Mouse (Mus musculus) bone marrow macrophage, adult 2 months (primary cell): ENCODE results near the gene Plpp1. TPM values are rescaled to one million over a fixed set of nuclear protein-coding genes. Genes with fewer than 3 reads are reported as not detected.

Experiments used
- H3K27ac ChIP-seq: 2 replicates; pipeline ENCODE4 v1.5.1; 2012; ENCODE audit warnings: low read depth, low read length; ENCODE audit not compliant: insufficient read depth
- H3K4me1 ChIP-seq: 2 replicates; pipeline ENCODE4 v1.6.1; 2012; ENCODE audit warnings: low read length; ENCODE audit not compliant: control insufficient read depth, insufficient read depth
- H3K4me3 ChIP-seq: 2 replicates; pipeline ENCODE4 v1.5.1; 2012; ENCODE audit warnings: mild to moderate bottlenecking, low read length, moderate library complexity; ENCODE audit not compliant: insufficient read depth
- CTCF ChIP-seq: IDR thresholded peaks from 2 replicates; pipeline ENCODE4 v1.5.1; 2012; ENCODE audit warnings: low read depth, mild to moderate bottlenecking, low read length, moderate library complexity
- POLR2A ChIP-seq: IDR thresholded peaks from 2 replicates; pipeline ENCODE4 v1.6.1; 2012; ENCODE audit warnings: mild to moderate bottlenecking, low read depth, low read length, borderline replicate concordance
- polyA plus RNA-seq: library from polyadenylated mRNA; stranded (reverse); fragments of >200 nt; gene quantifications from 2 replicates; pipeline ENCODE4 v1.2.4, GENCODE M21; 2012; ENCODE audit not compliant: missing spikeins, insufficient read depth, insufficient read length

Gene Plpp1
- polyA plus RNA-seq = 1.2 and 1.8 TPM in 2 replicates

DNA sequence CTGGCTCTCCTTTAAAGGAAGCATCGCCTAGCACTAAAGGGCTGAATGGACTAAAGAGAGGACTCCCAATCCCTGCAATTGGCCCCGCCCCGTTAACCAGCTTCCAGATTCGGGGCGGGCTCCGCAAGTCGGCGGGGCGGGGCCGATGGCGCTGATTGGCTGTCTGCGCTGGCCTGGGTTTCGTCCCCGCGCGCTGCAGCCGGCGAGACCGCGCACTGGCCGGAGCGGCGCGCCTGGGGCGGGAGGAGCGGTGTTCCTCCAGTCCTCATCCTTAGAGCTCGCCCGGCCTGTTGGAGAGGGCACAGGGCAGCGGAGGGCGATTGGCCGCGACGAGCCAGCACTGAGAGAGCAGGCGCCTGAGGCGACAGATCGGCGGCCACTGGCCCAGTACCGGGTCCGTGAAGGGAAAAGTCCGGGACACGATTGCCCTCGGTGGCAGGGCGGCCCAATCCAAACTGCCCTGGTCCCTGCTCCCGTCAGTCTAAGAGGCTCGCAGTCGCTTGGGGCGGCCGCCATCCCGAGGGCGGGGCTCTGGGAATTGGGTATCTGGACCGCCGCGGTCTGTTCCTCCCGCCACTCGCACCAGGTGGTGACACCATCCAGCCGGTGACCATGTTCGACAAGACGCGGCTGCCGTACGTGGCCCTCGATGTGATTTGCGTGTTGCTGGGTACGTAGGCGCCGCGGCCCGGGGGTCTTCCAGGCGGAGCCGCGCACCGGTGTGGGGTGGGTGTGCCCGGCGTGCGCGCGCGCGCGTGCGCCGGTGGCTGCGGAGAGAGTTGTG lies at the start of gene Plpp1:
TSS of gene Plpp1 (plus strand) at position 196 of the 784 bp plus-strand sequence.
- TF ChIP-seq CTCF (no peak), POLR2A (no peak)
- Histone ChIP-seq H3K4me3 (peak within 1 kb of the TSS; percentile 76), H3K27ac (peak within 1 kb of the TSS; percentile 22), H3K4me1 (peaks cover 16% of the 10 kb centered on the region)

DNA sequence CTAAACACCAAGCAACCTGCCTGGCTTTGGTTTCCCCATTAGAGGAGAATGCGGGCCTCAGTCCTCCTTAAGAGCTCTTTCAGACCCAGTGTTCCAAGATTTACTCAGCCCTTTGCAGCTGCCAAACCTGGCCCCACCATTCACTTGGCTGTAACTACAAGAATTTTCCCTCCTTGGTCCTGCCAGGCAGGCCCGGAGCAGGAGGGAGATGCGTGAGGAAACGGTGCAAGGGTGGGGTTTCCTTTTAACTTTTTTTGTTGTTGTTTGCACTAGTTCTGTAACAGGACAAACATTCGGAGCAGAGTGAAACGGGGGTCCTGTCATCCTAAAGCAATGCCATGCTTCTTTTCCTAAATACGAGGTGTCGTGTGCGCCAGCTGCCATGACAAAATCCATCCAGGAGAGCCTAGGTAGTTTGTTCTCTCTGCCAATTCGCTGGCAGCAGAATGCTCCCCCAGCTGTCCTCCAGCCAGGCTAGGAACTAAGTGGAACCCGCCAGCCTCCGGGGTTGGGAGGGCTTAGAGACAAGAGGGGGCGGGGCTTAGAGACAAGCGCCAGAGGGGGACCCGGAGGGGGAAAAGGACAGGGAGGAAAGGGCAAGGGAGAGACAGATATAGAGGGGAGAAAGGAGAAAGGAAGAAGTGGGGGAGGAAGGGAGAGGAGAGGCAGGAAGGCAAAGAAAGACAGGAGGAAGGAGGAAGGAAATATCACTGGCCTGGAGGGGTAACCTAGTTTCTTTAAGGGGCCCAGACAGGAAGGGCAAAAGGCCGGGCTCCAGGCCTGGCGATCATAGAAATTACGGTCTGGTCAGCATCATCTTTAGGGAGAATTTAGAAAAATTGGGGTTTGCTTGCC lies 48.9 kb upstream of the Plpp1 start:
- TF ChIP-seq CTCF = no peak
- no peak for TF ChIP-seq POLR2A
- peak overlapping the region; percentile 51 for H3K27ac ChIP-seq
- peaks cover 38% of the 10 kb centered on the region for H3K4me1 ChIP-seq
- H3K4me3 ChIP-seq = peak overlapping the region; percentile 2; the same call in 1 of the 2 replicates

DNA sequence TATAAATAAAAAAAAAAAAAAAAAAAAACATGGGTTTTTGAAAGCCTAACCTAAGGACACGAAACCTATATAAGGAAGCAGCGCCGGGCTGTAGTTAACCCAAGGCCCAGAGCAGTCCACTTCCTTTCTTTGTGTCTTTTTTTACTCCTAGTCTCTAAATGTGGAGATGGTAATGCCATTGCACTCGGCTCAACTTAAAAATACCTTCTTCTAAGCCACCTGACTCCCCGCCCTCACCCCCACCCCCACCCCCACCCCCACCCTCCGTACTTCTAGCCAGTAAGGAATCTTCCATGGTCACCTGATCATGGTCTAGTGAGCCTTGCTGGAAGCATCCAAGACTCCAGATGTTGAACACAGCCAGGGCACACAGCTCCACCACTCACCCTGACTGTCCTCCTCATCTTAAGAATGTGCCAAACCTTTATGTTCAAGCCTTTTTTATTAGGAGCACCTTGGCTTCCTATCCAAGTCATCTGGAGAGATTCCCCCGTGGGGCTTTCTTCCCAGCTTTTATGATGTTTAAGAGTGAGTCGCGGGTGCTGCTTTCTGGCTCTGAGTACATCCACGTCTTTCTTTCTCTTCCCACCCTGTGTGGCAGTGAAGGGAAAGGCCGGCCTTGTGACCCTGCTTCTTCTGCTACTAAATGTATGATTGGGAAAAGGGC lies 48.1 kb upstream of the Plpp1 start:
- peaks cover 38% of the 10 kb centered on the region for H3K4me1 ChIP-seq
- peak overlapping the region; percentile 59 for H3K27ac ChIP-seq
- TF ChIP-seq CTCF = no peak
- no peak for TF ChIP-seq POLR2A
- H3K4me3 ChIP-seq = no peak overlapping the region

GRCm38 (mm10) chr13:112753522-112753921 lies 47.1 kb upstream of the Plpp1 start:
- no peak for TF ChIP-seq POLR2A
- TF ChIP-seq CTCF = no peak
- Histone ChIP-seq H3K4me1 (peaks cover 29% of the 10 kb centered on the region), H3K27ac (no peak overlapping the region), H3K4me3 (no peak overlapping the region)

- H3K27ac ChIP-seq = no peak overlapping the region
- peaks cover 27% of the 10 kb centered on the region for H3K4me1 ChIP-seq
- no peak overlapping the region for H3K4me3 ChIP-seq
- TF ChIP-seq CTCF (no peak), POLR2A (no peak)
Measured at GRCm38 (mm10) chr13:112754871-112755270, 45.7 kb upstream of the Plpp1 start.

DNA sequence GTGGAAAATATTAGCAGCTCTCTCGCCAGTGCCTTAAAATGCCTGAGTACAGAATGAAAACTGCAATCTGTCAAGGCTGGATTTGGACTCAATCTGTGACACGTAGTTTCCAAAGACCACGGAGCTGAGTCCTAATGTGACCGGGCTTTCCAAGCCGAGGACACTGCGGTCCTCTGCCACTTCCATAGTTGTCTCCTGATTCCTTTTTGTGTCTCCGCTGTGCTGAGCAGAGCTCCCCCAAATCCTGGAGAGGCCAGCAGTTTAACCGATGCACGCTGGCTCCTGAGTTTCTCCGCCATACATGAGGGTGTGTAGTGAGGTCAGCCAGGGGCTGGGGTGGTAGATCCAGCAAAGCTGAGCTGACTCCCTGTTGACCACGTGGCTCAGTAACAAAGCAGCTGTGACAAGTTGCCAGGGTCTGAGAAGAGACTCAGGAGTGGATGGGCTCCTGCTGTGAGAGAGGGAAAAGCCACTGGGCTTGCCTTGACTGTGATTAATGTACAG lies 45.0 kb upstream of the Plpp1 start:
- Histone ChIP-seq H3K4me1 (peaks cover 33% of the 10 kb centered on the region), H3K4me3 (no peak overlapping the region), H3K27ac (no peak overlapping the region)
- TF ChIP-seq CTCF = no peak
- TF ChIP-seq POLR2A = no peak

GRCm38 (mm10) chr13:112757395-112757794 lies 43.2 kb upstream of the Plpp1 start:
- TF ChIP-seq CTCF (no peak), POLR2A (no peak)
- Histone ChIP-seq H3K4me1 (peaks cover 35% of the 10 kb centered on the region), H3K4me3 (no peak overlapping the region), H3K27ac (no peak overlapping the region)

- TF ChIP-seq POLR2A (no peak), CTCF (no peak)
- Histone ChIP-seq H3K4me3 (no peak overlapping the region), H3K27ac (no peak overlapping the region), H3K4me1 (peaks cover 23% of the 10 kb centered on the region)
Measured at GRCm38 (mm10) chr13:112758546-112759090, 42.0 kb upstream of the Plpp1 start.

- no peak overlapping the region for H3K27ac ChIP-seq
- TF ChIP-seq POLR2A (no peak), CTCF (no peak)
- no peak overlapping the region for H3K4me3 ChIP-seq
- H3K4me1 ChIP-seq = peaks cover 21% of the 10 kb centered on the region
Measured at GRCm38 (mm10) chr13:112759364-112759763, 41.2 kb upstream of the Plpp1 start.
